Mouse (Mus musculus) liver, embryonic 14.5 days (tissue): ENCODE measurements around the gene Dmwd.

ENCODE experiments used
- CTCF ChIP-seq: IDR thresholded peaks from 2 replicates; pipeline ENCODE4 v1.5.1; 2016; ENCODE audit warnings: antibody characterized with exemption, low read depth, control low read depth
- EP300 ChIP-seq: IDR thresholded peaks from 2 replicates; pipeline ENCODE4 v1.6.1; 2016; ENCODE audit warnings: antibody characterized with exemption, low read depth

DNA sequence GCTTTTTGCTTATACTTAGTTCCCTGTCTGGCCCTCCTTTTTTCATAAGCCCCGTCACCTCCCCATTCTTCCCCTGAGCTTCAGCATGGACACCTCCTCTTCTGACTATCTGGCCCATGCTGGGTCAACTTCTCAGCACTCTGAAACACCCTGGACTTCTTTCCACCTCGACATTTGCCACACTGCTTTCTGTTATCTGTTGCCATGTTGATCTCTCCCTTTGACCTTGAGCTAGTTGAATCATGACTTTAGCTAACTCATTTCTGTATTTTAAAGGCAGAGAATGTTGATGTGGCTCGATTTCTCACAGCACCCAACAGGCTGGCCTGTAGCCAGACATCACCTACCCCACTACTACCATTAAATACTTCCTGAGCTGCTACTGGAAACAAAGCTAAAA, 31.4 kb downstream of the Dmwd start:
- no peak for TF ChIP-seq CTCF
- TF ChIP-seq EP300, result no peak
